Mouse (Mus musculus): ENCODE data around the gene Prrt4. TPM values are rescaled to one million over a fixed set of nuclear protein-coding genes. Genes with fewer than 3 reads are reported as not detected.

The Prrt4 gene
- polyA plus RNA-seq, 1 experiment from 2014 or later = 1.5 TPM

DNA sequence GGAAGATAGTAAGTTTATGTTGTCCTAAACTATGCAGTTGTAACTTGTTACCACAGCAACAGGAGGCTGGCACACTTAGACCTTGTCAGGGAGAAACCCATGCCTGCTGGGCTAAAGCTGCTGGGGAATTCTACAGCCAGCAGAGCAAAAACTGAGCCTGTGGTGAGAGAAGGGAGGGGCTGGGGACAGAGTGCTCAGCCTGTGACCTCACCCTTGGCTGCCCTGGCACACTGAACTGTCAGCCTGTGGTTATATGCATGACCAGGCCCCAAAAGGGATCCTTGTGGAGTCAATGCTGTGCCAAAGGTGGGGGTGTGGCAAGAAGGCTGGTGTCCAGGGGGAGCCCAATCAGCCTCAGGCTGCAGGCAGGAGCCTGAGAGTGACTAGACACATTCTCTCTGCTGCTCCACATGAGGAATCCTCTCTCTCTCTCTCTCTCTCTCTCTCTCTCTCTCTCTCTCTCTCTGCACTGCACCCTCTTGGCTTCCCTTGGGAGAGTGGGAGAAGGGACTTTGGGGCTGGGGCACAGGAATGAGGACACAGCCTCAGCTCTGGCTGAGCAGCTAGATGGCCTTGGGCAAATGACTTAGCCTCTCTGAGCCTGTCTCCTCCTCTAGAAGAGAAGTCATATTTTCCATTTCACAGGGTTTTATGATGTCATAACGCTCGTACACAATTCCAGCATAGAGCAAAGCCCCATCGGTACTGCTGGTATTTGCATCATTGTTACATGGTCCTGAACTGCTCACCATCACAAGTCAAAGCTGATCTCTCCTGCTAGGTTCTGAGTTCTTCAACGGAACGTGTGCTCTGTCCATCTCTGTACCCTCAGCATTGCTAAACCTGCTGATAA, 16.7 kb upstream of the Prrt4 start:
- 76% methylated on average over 5 of the region's 5 CpGs for WGBS
- H3K4me3 ChIP-seq = no peak overlapping the region
- no peak overlapping the region for H3K4me2 ChIP-seq (replicated peaks)
- no peak; the same call in 1 of the 2 replicates for ATAC-seq (ENCODE audit: insufficient number of reproducible peaks, insufficient read depth, low FRiP score, low TSS enrichment)
- no peaks in the 10 kb centered on the region for H3K27me3 ChIP-seq
- H3K36me3 ChIP-seq = 0 out of 2 replicates have a peak, but pooled peaks cover 7% of the 10 kb centered on the region
- peaks cover 5% of the 10 kb centered on the region for H3K4me1 ChIP-seq
- no peak overlapping the region for H3K27ac ChIP-seq
- H3K9ac ChIP-seq = no peak overlapping the region
- no peaks in the 10 kb centered on the region for H3K9me3 ChIP-seq

DNA sequence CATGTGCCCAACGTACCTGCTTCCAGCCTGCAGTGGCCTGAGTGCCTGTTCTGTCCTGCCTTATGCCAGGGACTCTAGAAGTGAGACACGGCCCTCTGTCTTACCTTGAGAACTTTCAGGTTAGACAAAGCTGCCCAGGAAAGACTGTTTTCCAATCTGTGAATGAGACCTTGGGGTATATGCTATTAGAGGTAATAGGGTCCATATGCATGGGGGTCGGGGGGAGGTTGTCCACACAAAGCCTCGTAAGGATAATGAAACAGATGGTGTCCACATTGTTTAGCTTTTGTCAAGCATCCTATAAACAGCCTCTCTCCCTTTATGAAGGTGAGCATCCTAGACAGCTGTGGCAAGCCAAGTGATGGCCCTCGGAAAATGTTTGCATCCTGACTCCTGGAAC, 15.8 kb upstream of the Prrt4 start:
- H3K27ac ChIP-seq = no peak overlapping the region
- 39% methylated on average over 5 of the region's 5 CpGs for WGBS
- H3K4me1 ChIP-seq = peaks cover 5% of the 10 kb centered on the region
- no peaks in the 10 kb centered on the region for H3K9me3 ChIP-seq
- no peak overlapping the region for H3K4me2 ChIP-seq (replicated peaks)
- ATAC-seq (ENCODE audit: insufficient number of reproducible peaks, insufficient read depth, low FRiP score, low TSS enrichment) = no peak
- no peaks in the 10 kb centered on the region for H3K36me3 ChIP-seq
- no peak overlapping the region for H3K4me3 ChIP-seq
- no peaks in the 10 kb centered on the region for H3K27me3 ChIP-seq
- no peak overlapping the region for H3K9ac ChIP-seq

DNA sequence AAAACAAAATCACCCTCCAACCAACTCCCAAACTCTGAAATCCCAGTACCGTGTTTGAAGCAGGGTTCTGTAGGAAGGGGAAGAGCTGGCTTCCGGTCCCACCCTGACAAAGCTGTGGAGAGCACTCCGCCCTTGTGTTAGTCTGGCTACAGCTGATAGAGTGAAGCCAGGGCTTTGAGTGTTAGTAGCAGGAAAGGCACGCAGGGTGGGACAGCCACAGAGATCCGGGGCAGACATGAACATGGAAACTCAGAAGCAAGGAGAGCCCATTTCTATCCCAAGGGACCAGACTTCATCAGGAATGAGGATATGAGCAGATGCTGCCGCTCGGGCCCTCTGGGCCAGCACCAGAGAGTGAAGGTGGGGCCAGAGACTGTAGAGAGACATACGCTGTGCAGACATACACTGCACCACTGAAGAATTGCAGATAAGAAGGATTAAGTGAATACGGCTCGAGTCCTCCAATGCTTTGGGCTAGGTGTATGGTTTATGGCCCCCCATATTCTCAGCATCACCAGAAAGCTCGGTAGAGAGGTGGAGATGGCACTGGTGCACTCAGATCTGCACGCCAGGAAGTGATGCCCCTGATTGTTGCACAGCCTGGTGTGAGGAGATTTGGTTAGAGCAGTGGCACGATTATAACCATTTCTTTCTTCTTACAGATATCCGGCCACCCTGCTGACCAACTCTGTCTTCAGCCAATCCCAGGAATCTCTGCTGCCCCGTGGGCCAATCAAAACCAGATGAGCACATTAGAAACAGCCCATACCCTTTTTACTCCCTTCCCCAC, 14.8 kb upstream of the Prrt4 start:
- H3K4me1 ChIP-seq = peaks cover 5% of the 10 kb centered on the region
- H3K9me3 ChIP-seq = no peaks in the 10 kb centered on the region
- 58% methylated on average over 15 of the region's 15 CpGs for WGBS
- no peak overlapping the region for H3K4me3 ChIP-seq
- no peak overlapping the region for H3K9ac ChIP-seq
- no peaks in the 10 kb centered on the region for H3K27me3 ChIP-seq
- no peak overlapping the region for H3K4me2 ChIP-seq (replicated peaks)
- no peaks in the 10 kb centered on the region for H3K36me3 ChIP-seq
- no peak for ATAC-seq (ENCODE audit: insufficient number of reproducible peaks, insufficient read depth, low FRiP score, low TSS enrichment)
- H3K27ac ChIP-seq = no peak overlapping the region

DNA sequence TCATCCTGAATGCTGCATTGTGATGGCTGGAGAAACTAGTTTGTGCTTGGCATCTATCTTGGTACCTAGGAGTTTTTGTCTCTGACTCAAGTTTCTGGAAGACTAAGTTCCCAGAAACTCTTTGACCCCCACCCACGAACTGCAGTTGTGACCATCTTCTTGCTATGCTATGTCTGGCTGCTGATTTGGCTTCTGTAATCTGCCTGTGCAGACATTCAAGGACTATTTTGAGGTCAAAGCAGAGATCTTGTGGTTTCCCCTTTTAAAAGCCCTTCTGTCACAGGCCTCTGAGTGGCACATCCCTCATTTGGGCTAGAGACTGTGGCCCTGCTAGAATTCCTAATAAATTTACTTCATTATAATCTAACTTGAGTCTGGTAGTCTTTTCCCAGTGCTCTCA, 8.6 kb upstream of the Prrt4 start:
- no peak overlapping the region for H3K4me2 ChIP-seq (replicated peaks)
- no peaks in the 10 kb centered on the region for H3K36me3 ChIP-seq
- H3K27me3 ChIP-seq = no peaks in the 10 kb centered on the region
- no peaks in the 10 kb centered on the region for H3K9me3 ChIP-seq
- 80% methylated on average over 1 of the region's 1 CpGs for WGBS
- no peak overlapping the region for H3K4me3 ChIP-seq
- H3K4me1 ChIP-seq = no peaks in the 10 kb centered on the region
- H3K27ac ChIP-seq = no peak overlapping the region
- H3K9ac ChIP-seq = no peak overlapping the region
- no peak for ATAC-seq (ENCODE audit: insufficient number of reproducible peaks, insufficient read depth, low FRiP score, low TSS enrichment)

DNA sequence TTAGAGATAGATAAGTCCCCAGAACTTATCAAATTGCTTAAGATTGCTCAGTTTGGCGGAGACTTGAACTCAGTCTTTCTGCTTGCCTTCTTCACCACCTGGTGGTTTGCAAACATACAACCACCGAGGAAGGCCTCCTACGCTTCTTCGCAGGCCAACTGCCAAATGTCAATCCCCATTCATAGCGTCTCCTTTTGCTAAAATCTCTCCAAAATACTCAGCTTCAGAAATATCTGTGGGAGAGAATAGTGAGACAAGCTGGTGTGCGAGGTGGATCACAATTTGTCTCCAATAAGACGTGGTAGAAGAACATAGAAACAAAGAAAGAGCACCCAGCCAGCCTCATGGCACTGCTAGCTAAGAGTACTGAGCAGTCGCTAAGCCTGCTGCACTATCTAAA, 459 bp upstream of the Prrt4 start:
- Histone ChIP-seq H3K36me3 (no peaks in the 10 kb centered on the region), H3K4me3 (peak overlapping the region; percentile 60), H3K4me2 (replicated peaks) (peak overlapping the region; percentile 94), H3K9me3 (no peaks in the 10 kb centered on the region), H3K27me3 (peaks cover 36% of the 10 kb centered on the region), H3K27ac (no peak overlapping the region), H3K4me1 (peaks cover 10% of the 10 kb centered on the region; the same call in 1 of the 2 replicates), H3K9ac (no peak overlapping the region)
- 52% methylated on average over 8 of the region's 8 CpGs for WGBS
- no peak for ATAC-seq (ENCODE audit: insufficient number of reproducible peaks, insufficient read depth, low FRiP score, low TSS enrichment)

DNA sequence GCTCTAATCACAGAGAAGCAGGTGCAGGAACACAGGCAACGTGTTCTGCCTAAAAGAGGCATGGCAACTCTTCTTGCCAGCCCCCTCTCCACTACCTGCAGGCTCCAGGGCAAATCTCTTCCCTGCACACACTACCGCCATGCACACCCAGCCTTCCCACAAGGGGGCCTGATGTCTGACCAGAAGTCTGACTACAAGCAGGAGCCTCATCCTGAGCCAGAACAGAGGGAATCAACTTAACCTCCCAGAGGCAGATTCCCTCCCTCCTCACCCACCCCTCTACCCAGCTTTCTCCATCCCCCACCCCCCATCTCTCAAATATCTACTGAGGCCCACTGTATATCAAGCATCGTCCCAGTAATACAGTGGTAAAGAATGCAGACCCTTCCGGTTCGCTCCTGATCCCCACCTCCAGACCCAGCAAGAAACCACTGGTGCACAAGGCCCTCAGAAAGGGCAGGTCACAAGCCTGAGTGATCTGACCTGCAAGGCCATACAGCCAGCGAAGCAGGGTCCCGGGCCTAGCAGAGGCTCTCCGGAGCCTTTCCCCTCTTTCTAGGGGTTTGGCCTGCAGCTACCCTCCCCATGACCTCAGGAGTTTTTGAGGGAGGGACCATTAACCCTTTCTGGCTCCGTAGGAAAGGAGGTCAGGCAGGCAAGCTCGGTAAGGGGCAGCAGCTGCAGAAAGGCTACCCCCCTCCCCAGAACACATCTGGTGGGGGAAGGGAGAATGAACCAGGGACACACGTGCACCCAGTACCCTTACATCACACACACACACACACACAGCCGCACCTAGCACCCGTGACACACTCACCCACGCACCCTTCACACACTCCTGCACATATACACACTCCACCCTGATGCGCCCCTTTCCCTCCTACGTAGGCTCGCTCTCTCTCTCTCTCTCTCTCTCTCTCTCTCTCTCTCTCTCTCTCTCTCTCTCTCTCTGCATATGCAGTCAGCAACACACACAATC, 1.2 kb downstream of the Prrt4 start:
- peaks cover 51% of the 10 kb centered on the region for H3K27me3 ChIP-seq
- peak overlapping the region; percentile 69; the same call in 1 of the 2 replicates for H3K9ac ChIP-seq
- H3K4me2 ChIP-seq (replicated peaks) = peak overlapping the region; percentile 94
- WGBS = 10% methylated on average over 17 of the region's 17 CpGs
- peak; percentile 8; the same call in 1 of the 2 replicates for ATAC-seq (ENCODE audit: insufficient number of reproducible peaks, insufficient read depth, low FRiP score, low TSS enrichment)
- no peak overlapping the region for H3K27ac ChIP-seq
- no peaks in the 10 kb centered on the region for H3K36me3 ChIP-seq
- H3K9me3 ChIP-seq = no peaks in the 10 kb centered on the region
- peak overlapping the region; percentile 60 for H3K4me3 ChIP-seq
- peaks cover 10% of the 10 kb centered on the region; the same call in 1 of the 2 replicates for H3K4me1 ChIP-seq

DNA sequence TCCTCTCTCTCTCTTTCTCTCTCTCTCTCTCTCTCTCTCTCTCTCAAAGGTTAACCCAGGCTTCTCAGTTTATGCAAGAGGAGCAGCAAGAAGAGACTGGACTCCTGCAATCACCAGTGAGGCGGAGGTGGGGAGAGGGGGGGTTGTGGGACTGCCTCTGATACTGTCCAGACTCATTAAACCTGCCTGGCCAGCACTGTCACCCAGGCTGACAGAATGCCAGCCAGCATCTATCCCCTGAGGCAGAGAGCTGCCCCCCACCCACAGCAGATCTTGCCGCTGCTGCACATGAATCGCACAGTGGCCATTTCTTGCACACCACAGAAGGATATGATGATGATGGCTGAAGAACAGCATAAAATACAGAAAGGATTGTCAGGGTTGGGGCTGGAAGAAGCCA, 4.3 kb downstream of the Prrt4 start:
- WGBS = 63% methylated on average over 3 of the region's 3 CpGs
- Histone ChIP-seq H3K9me3 (no peaks in the 10 kb centered on the region), H3K4me2 (replicated peaks) (no peak overlapping the region), H3K9ac (no peak overlapping the region), H3K4me1 (peaks cover 21% of the 10 kb centered on the region), H3K27ac (no peak overlapping the region), H3K27me3 (peaks cover 70% of the 10 kb centered on the region), H3K36me3 (no peaks in the 10 kb centered on the region), H3K4me3 (no peak overlapping the region)
- ATAC-seq (ENCODE audit: insufficient number of reproducible peaks, insufficient read depth, low FRiP score, low TSS enrichment) = no peak

DNA sequence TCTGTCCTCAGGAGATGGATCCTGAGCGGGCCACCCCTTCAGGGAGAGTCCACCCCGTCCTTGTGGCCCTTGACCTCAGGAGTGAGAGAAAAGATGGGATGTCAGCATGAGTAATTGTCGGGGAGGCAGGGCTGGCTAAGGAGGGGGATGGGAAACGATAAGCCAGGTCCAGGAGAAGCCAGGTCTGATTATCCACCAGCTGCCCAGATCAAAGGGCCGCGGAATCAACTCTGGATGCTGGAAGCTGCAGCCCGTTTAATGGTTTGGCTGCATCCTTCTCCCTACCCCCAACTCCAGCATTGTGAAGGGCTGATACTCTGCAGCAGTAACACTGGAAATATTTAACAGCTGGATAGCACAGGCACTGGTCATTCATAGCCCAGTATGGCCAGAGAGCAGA, 5.0 kb downstream of the Prrt4 start:
- Histone ChIP-seq H3K4me1 (peaks cover 23% of the 10 kb centered on the region), H3K9ac (no peak overlapping the region), H3K27me3 (peaks cover 74% of the 10 kb centered on the region), H3K36me3 (no peaks in the 10 kb centered on the region), H3K4me2 (replicated peaks) (no peak overlapping the region), H3K27ac (no peak overlapping the region), H3K9me3 (no peaks in the 10 kb centered on the region), H3K4me3 (no peak overlapping the region)
- WGBS = 17% methylated on average over 7 of the region's 7 CpGs
- ATAC-seq (ENCODE audit: insufficient number of reproducible peaks, insufficient read depth, low FRiP score, low TSS enrichment) = no peak

DNA sequence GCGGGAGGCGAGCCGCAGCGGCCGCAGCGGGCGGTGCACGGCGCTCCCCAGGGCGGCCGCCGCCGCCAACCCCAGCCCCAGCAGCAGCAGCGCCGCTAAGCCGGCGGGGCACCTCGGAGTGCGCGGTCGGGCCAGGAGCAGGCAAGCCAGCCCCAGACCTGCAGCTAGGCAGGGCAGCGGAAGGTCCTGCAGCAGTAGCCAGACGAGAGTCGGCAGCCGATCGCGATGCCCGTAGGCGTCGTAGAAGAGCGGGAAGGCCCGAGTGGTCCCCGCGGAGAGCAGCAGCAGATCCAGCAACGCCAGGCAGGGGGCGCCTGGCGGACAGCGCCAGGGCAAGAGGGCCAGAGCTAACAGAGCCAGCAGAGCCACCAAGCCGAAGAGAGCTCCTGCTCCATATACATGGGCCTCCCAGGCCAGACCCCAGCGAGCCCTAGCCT, 8.4 kb downstream of the Prrt4 start:
- Histone ChIP-seq H3K4me1 (peaks cover 15% of the 10 kb centered on the region), H3K4me3 (peak overlapping the region; percentile 55), H3K4me2 (replicated peaks) (peak overlapping the region; percentile 99), H3K27ac (no peak overlapping the region), H3K9me3 (no peaks in the 10 kb centered on the region), H3K9ac (peak overlapping the region; percentile 63), H3K36me3 (no peaks in the 10 kb centered on the region), H3K27me3 (peaks cover 72% of the 10 kb centered on the region)
- peak; percentile 61; the same call in 1 of the 2 replicates for ATAC-seq (ENCODE audit: insufficient number of reproducible peaks, insufficient read depth, low FRiP score, low TSS enrichment)
- under 1% methylated on average over 40 of the region's 40 CpGs for WGBS

DNA sequence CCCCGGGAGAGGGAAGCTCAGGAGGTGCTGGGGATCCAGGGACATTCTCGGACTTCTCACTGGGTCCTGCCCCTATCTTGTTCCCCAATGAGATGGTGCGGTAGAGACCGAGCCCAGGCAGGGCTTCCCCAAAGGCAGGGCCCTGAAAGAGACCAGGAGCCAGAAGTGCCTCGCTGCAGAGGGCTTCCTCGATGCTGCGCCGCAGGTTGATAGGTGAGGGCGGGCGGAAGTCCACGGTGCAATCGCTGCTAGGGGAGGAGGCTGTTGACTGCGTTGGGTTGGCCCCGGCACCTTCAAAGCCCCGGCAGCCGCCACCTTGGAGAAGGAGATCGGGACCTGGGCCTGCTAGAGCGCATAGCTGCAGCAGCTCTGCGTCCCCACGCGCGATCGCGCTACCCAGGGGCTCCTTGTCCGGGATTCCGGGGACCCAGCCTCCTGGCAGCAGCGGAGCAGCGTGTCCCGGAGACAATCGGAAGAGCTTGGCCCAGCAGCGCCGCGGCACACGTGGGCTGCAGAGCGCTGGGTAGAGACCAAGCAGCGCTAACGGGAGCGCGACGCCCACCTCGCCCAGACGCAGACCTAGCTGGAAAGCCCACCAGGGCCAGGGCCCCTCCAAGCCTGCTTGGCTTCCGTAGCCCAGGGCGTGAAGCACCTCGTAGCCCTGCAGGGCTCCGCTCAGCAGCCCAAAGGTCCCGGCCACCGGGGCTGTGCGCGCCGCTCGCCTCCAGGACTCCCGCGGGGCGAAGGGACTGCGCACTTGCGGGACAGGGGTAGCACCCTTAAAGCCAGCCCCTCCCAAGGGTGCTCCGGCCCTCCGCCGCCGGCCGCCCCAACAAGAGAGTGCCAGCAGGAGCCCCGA, 9.1 kb downstream of the Prrt4 start:
- Histone ChIP-seq H3K27me3 (peaks cover 72% of the 10 kb centered on the region), H3K27ac (no peak overlapping the region), H3K9ac (peak overlapping the region; percentile 63), H3K9me3 (no peaks in the 10 kb centered on the region), H3K4me2 (replicated peaks) (peak overlapping the region; percentile 99), H3K4me1 (peaks cover 15% of the 10 kb centered on the region), H3K4me3 (peak overlapping the region; percentile 55), H3K36me3 (no peaks in the 10 kb centered on the region)
- under 1% methylated on average over 63 of the region's 63 CpGs for WGBS
- ATAC-seq (ENCODE audit: insufficient number of reproducible peaks, insufficient read depth, low FRiP score, low TSS enrichment) = peak; percentile 57; the same call in 1 of the 2 replicates

Measured in embryonic facial prominence, embryonic 12.5 days (tissue).